Mouse (Mus musculus): ENCODE data around the gene Rgs1.

DNA sequence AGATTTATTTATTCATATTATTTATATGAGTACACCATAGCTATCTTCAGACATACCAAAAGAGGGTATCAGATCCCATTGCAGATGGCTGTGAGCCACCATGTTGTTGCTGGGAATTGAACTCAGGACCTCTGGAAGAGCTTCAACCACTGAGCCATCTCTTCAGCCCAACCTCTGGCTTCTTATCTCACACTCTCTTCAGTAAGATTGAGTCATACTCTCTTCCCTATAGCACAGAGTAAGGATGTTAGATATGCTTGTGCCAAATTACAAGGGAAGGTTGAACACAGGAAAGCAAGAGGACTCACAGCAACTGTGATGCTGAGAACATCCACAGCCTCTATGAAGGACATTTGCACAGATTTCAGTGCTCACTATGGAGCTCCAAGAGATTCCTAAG, 13.0 kb upstream of the Rgs1 start:
- TF ChIP-seq CTCF (IDR thresholded peaks at IDR 0.05; ENCODE audit: low read depth, low read length) (no peak), POLR2AphosphoS5 (IDR thresholded peaks at IDR 0.05; ENCODE audit: insufficient replicate concordance, low read depth, low read length) (no peak)
